Mouse (Mus musculus) liver, embryonic 14.5 days (tissue): ENCODE measurements at regions not wholly inside any gene's neighbourhood (a gene's known extent, or its start where the extent isn't known, plus 50 kb on each side); places are given as distances from the start of the nearest gene placed in this dataset.

ENCODE experiments used
- ATAC-seq: fragments of 200-750 bp; cut with Nextera tagmentation; 2 replicates; pipeline ENCODE4 v1.8.0; 2017; ENCODE audit warnings: moderate number of reproducible peaks, mild to moderate bottlenecking, moderate library complexity; ENCODE audit not compliant: insufficient read depth
- DNase-seq, 3 experiments: peaks; one replicate each; pipeline ENCODE4 v3.0.0-alpha.2; 2012 to 2013; ENCODE audit warnings: low read depth in 3 of 3, low spot score in 3 of 3
- H3K27ac ChIP-seq: fragments of 300-500 bp; sonication (generic); 2 replicates; pipeline ENCODE4 v1.5.1; 2014; ENCODE audit warnings: moderate library complexity, mild to moderate bottlenecking, control low read depth, inconsistent platforms
- H3K27me3 ChIP-seq: fragments of 300-500 bp; sonication (generic); 2 replicates; pipeline ENCODE4 v1.6.1; 2014; ENCODE audit warnings: mild to moderate bottlenecking, low read length, moderate library complexity; ENCODE audit not compliant: control insufficient read depth, insufficient read depth
- H3K36me3 ChIP-seq: fragments of 300-500 bp; sonication (generic); replicated peaks from 2 replicates; pipeline ENCODE4 v1.6.1; 2014; ENCODE audit warnings: low read depth; ENCODE audit not compliant: control insufficient read depth, insufficient read depth
- H3K4me1 ChIP-seq, 2 experiments: fragments of 200-500 bp in 1 of 2; fragments of 300-500 bp in 1 of 2; sonication (generic) in 1 of 2; replicated peaks; 2 replicates each; pipeline ENCODE4 v1.6.1; 2012 to 2014; ENCODE audit warnings: antibody characterized with exemption in 1 of 2, inconsistent platforms in 1 of 2, low read length in 1 of 2; ENCODE audit not compliant: control insufficient read depth in 2 of 2, insufficient read depth in 2 of 2
- H3K4me2 ChIP-seq: fragments of 300-500 bp; sonication (generic); 2 replicates; pipeline ENCODE4 v1.6.1; 2014; ENCODE audit warnings: low read depth, mild to moderate bottlenecking, control low read depth, moderate library complexity
- H3K4me3 ChIP-seq, 2 experiments: fragments of 200-500 bp in 1 of 2; fragments of 300-500 bp in 1 of 2; sonication (generic) in 1 of 2; 2 replicates each; pipeline ENCODE4 v1.5.1; 2012 to 2014; ENCODE audit warnings: low read depth in 2 of 2, low read length in 2 of 2, mild to moderate bottlenecking in 2 of 2, control low read depth in 1 of 2, inconsistent platforms in 1 of 2, moderate library complexity in 1 of 2; ENCODE audit not compliant: insufficient read depth in 1 of 2
- H3K9ac ChIP-seq: fragments of 300-500 bp; sonication (generic); replicated peaks from 2 replicates; pipeline ENCODE4 v1.6.1; 2014; ENCODE audit warnings: mild to moderate bottlenecking, control low read depth, moderate library complexity
- H3K9me3 ChIP-seq: fragments of 300-500 bp; sonication (generic); 2 replicates; pipeline ENCODE4 v1.6.1; 2016; ENCODE audit warnings: low read length, mixed read lengths; ENCODE audit not compliant: control insufficient read depth
- CTCF ChIP-seq: IDR thresholded peaks from 2 replicates; pipeline ENCODE4 v1.5.1; 2016; ENCODE audit warnings: antibody characterized with exemption, low read depth, control low read depth
- EP300 ChIP-seq: IDR thresholded peaks from 2 replicates; pipeline ENCODE4 v1.6.1; 2016; ENCODE audit warnings: antibody characterized with exemption, low read depth
- WGBS: fragments of 180-500 bp; shearing (Covaris S2); extraction: QIAGEN DNeasy Blood & Tissue Kit; methylation state at CpG from one replicate; pipeline ENCODE4 v1.1.7; 2014; ENCODE audit not compliant: insufficient replicate concordance; 5-methylcytosine and 5-hydroxymethylcytosine counted together

DNA sequence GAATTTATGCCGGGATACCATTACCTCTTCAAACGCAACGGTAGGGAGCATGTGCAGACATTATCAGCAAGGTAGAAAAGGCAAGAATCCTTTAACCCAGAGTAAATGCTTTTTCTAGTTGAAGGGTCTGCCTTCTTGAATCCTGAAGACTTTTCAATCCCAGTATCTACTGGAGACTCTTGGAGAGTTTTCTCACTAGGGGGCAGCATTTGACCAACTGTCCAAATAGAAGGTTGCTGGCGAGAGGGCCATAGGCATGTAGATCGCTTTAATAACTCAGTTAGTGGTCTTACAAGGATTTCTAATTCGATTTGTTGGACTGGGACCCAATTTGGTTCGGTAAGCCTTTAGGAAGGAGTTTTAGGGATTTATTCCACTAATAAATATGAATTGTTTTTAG lies 110.0 kb downstream of the Zfp326 start:
- no peak for TF ChIP-seq EP300
- TF ChIP-seq CTCF, result peak; percentile 14; the same call in 1 of the 2 replicates
- Histone ChIP-seq H3K9me3 (no peaks in the 10 kb centered on the region), H3K4me3 (no peak overlapping the region), H3K9ac (no peak overlapping the region), H3K27me3 (no peaks in the 10 kb centered on the region), H3K4me2 (no peak overlapping the region), H3K4me1 (no peaks in the 10 kb centered on the region), H3K36me3 (no peaks in the 10 kb centered on the region), H3K27ac (no peak overlapping the region)
- no peak for ATAC-seq
- no peak for DNase-seq
- 31% methylated on average over 7 of the region's 7 CpGs for WGBS

DNA sequence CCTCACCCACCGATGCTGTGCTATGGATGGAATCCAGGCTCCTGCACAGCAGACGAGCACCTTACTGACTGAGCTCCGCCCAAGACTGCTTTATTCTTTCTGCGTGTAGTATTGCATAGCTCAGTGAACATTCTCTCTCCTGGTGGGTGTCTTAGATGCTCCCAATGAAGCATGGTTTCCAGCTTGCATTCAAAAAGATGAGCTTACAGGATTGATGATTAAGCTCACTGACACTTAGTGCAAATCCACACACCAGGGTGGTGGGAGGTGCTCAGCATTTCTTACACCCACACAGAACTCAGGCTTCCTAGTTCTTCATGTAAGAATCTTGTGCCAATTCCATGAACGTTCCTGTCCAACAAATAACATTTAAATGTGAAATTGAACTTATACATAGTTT lies 106.8 kb downstream of the Zfp326 start:
- no peak overlapping the region for H3K4me2 ChIP-seq
- H3K36me3 ChIP-seq, result no peaks in the 10 kb centered on the region
- no peak overlapping the region for H3K27ac ChIP-seq
- 65% methylated on average over 5 of the region's 5 CpGs for WGBS
- H3K27me3 ChIP-seq, result no peaks in the 10 kb centered on the region
- no peaks in the 10 kb centered on the region for H3K9me3 ChIP-seq
- no peak overlapping the region for H3K4me3 ChIP-seq
- H3K9ac ChIP-seq, result no peak overlapping the region
- TF ChIP-seq EP300 (no peak), CTCF (no peak)
- no peak for DNase-seq
- no peak for ATAC-seq
- no peaks in the 10 kb centered on the region for H3K4me1 ChIP-seq

DNA sequence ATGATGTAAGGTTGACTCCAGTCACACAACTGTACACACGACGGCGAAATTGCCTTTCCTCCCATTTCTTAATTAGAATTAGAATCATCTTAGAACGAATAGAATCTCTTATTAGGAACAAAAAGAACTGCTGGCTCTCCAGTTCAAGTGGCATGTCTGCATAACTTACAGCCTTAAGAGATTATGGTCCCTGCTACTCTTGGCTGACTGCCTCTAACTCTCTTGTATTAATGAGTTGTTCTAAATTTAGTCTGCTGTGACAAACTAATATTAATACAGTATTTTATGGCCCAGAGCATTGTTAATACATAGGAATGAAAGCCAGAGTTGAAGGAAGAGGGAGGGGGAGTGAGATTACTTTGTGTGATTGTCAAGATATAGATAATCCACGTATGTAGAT lies 100.4 kb downstream of the Zfp326 start:
- no peak overlapping the region for H3K27ac ChIP-seq
- H3K36me3 ChIP-seq, result no peaks in the 10 kb centered on the region
- no peaks in the 10 kb centered on the region for H3K4me1 ChIP-seq
- no peaks in the 10 kb centered on the region for H3K27me3 ChIP-seq
- ATAC-seq, result no peak
- H3K4me2 ChIP-seq, result no peak overlapping the region
- no peaks in the 10 kb centered on the region for H3K9me3 ChIP-seq
- TF ChIP-seq EP300, result no peak
- no peak for TF ChIP-seq CTCF
- no peak overlapping the region for H3K4me3 ChIP-seq
- no peak for DNase-seq
- WGBS, result 55% methylated on average over 5 of the region's 5 CpGs
- no peak overlapping the region for H3K9ac ChIP-seq

DNA sequence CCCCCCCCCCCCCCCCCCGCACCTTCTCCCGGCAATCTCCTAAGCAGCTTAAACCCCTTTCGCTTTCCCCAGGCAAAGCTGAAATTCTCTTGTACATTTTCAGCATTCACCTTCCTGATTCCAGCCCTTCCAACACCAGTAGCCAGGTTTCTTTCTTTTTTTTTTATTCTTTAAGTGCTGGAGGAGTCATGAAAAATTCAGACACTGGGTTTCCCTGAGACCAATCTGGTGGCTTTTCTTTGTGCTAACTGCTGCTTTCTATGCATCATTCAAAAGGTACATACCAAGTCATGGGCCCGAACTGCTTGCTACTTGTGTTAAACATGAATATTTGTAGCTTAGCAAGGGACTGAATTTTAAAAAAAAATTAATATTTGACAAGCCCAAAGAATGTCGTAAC lies 99.7 kb downstream of the Zfp326 start:
- Histone ChIP-seq H3K27me3 (no peaks in the 10 kb centered on the region), H3K4me2 (no peak overlapping the region), H3K4me1 (no peaks in the 10 kb centered on the region), H3K4me3 (no peak overlapping the region), H3K9ac (no peak overlapping the region), H3K9me3 (no peaks in the 10 kb centered on the region), H3K27ac (no peak overlapping the region), H3K36me3 (no peaks in the 10 kb centered on the region)
- 36% methylated on average over 5 of the region's 5 CpGs for WGBS
- TF ChIP-seq EP300, result no peak
- no peak for DNase-seq
- ATAC-seq, result no peak

DNA sequence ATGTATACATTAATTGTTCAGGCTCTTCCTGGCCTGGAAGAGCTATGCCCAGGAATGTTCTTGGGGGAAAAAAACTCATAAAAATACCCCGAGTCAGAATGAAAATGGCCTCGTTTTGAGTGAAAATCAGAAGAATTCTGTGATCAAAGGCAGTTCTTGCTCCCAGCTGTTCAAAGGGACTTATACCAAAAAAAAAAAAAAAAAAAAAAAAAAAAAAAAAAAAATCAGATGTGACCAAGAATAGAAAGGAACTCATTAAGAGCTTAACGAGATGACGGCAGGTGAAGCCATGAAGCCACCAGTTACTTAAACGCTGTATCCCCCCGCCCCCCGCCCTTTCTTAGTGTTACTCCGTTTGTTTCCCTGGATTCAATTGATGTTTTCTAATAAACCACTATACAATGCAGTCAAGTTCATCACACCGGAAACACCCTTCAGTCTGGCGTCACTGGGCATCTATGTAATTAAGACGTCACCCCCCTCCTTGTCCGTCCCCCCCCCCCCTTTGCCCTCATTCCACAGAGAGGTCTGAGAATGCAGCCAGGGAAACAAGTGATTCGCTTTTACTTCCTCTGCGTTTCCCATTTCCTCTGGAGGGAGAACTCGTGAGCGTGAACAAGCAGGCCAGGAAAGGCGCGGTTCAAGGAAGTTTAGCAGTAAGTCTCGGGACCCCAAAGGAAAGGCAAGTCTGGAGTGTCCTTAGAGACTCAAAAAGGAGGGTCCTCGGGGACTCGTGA lies 99.1 kb downstream of the Zfp326 start:
- H3K4me2 ChIP-seq, result no peak overlapping the region

More for the DNA sequence above, 99.1 kb downstream of the Zfp326 start:
- TF ChIP-seq EP300 (no peak), CTCF (no peak)
- DNase-seq (no peak), ATAC-seq (no peak)
- Histone ChIP-seq H3K9ac (no peak overlapping the region), H3K4me3 (no peak overlapping the region), H3K9me3 (no peaks in the 10 kb centered on the region), H3K27me3 (no peaks in the 10 kb centered on the region), H3K27ac (no peak overlapping the region), H3K36me3 (no peaks in the 10 kb centered on the region), H3K4me1 (no peaks in the 10 kb centered on the region)
- WGBS, result 26% methylated on average over 21 of the region's 21 CpGs
